Mouse (Mus musculus) layer of hippocampus, postnatal 14 days (tissue): ENCODE data around the gene Ccdc184. TPM values are rescaled to one million over a fixed set of nuclear protein-coding genes. Genes with fewer than 3 reads are reported as not detected.
A peak's percentile ranks its signal among the peaks of the same experiment; 100 is the strongest.

ENCODE experiments used
- DNase-seq, 2 experiments: peaks; one replicate each; pipeline ENCODE4 v3.0.0; 2021 to 2022; ENCODE audit warnings: low spot score in 2 of 2, mixed read lengths in 1 of 2
- long read RNA-seq, 2 experiments: library from polyadenylated mRNA; stranded (forward); transcript quantifications; one replicate each; pipeline ENCODE4 v2.0.0; 2021
- total RNA-seq, 2 experiments: library from RNA; stranded (reverse); gene quantifications; 2 replicates each; pipeline ENCODE4 v1.2.3; 2021

Ccdc184 gene
- 10 to 100 TPM; 18.2 to 18.7 TPM for total RNA-seq
- long read RNA-seq, experiment 1, transcript Ccdc184-201 (1 exons, 2,977 nt), result major isoform, 38 of 38 reads
- long read RNA-seq, experiment 1, partial matches to known transcripts, result 0 of 38 reads
- long read RNA-seq, experiment 1, other reads (novel, unspliced or antisense), result 0 of 38 reads
- long read RNA-seq, experiment 2, transcript Ccdc184-201 (1 exons, 2,977 nt), result major isoform, 41 of 41 reads
- long read RNA-seq, experiment 2, partial matches to known transcripts, result 0 of 41 reads
- long read RNA-seq, experiment 2, other reads (novel, unspliced or antisense), result 0 of 41 reads

GRCm38 (mm10) chr15:98166963-98167644 is at the start of gene Ccdc184:
Gene Ccdc184 (plus strand): TSS chr15:98167158.
- peak in 1 of 2 experiments; percentile 36 for DNase-seq

DNA sequence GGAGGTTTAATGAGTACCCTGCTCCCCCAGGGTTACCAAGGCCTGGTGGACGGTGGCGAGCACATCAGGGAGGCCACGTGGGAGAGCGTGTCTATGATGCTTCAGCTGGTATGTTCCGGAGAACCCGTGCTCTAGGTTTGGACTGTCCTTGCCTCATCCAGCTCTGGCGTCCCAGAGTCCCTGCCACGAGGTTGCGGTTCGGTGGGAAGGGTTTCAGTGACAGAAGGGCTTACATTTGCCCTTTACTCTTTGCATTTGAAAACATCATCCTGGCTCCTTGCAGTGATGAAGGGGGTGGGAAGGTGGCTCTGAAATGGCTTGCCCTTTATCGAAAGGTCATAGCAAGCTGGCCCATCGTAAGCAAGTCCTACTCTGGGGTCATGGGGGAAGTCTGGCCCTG is 47.6 kb upstream of the Ccdc184 start:
- no peak for DNase-seq

DNA sequence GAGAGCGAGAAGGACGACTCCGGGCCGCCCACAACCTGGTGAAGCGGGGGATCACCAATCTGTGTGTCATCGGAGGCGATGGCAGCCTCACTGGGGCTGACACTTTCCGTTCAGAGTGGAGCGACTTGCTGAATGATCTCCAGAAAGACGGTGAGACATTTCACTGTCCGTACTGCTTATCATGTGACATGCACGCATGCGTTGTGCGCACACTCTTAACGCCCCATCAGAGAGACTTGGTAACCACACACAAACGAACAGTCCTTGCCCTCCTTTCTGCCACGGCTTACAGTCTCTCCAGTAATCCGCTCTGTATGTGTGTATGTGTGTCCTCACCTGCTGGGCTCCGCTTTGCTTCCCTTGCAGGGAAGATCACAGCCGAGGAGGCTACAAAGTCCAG is 46.1 kb upstream of the Ccdc184 start:
- DNase-seq, result no peak

DNA sequence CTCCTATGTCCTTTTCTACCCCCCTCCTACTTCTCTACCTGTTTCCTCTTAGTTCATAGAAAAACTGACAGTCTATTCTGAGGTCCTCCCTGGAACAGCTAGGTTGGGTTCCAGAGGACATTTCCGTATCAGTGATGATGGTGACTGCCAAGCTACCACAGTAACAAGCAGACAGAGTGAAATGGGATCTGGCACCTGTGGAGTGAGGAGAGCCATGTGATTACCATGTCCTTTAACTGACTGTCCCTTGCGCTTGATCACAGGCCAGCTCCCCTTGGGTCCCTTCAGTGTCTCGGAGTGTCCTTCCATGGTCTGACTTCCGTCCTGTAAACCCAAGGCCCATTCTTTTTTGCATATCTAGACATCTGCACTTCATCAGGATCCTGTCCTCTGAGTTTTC is 36.0 kb upstream of the Ccdc184 start:
- DNase-seq, result no peak

GRCm38 (mm10) chr15:98131451-98131850 is 35.5 kb upstream of the Ccdc184 start:
- no peak for DNase-seq

DNA sequence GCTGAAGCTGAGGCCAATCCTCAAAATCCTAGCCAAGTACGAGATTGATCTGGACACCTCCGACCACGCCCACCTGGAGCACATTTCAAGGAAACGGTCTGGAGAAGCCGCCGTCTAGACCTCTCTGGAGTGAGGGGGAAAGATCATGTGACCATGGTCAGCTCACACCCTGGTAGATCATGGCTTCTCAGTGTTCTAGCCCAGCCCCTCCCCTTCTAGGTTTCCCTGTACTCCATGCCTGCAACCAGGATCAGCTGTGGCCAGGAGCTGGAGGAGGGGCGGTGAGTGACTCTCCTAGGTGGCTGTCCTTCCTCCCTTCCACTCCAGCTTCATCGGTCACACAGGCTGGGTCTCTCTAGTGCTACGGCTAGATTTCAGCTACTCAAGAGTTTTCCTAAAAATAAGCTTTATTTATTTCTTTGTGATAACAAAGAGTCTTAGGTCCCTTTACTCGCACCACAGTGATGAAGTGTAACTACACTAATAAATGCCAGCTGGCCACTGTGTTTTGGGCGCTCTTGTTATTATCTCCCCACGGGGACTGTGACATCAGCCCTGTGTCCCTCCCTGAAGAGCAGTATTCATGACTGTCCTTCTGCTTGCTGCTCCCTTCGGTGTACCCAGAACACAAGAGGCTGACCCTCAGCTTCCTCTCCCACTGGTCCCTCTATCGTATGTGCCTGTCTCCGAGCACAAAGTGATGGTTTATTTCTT is 34.9 kb upstream of the Ccdc184 start:
- DNase-seq, result no peak

DNA sequence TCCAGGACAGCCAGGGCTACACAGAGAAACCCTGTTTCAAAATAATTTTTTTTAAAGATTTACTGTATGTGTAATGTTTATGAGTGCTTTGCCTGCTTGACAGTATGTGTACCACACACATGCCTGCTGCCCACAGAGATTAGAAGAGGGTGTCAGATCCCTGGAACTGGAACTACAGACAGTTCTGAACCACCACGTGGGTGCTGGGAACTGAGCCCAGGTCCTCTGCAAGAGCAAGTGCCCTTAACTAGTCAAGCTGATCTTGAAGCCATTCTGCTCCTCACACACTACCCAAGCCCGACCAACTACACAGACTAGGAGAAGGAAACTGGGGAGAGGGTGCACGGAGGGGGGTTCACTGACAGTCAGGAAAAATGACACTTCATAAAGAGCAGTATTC is 33.5 kb upstream of the Ccdc184 start:
- DNase-seq, result peak in 1 of 2 experiments; percentile 24

- peak; percentile 44 to 76 for DNase-seq
Measured at GRCm38 (mm10) chr15:98134034-98134433, 32.9 kb upstream of the Ccdc184 start.

- peak in 1 of 2 experiments; percentile 67 for DNase-seq
Measured at GRCm38 (mm10) chr15:98134666-98135065, 32.3 kb upstream of the Ccdc184 start.

DNA sequence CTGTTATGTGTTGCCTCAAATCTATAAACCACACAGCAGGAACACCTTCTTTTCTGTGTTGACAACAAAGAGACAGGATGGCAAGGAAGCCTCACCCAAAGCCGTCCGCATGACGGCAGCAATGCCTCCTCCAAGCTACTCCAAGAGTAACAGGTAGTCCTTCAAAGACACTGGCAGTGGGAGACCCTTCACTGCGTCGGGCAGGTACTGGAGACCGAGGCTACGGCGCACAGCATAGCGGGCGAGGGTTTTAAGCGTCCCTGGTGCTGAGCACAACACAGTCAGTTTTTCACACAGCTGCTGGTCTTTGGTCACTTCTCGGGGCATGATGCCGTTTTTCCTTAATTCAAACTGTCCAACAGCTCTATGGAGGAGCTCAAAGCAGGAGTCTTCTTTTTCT is 31.3 kb upstream of the Ccdc184 start:
- no peak for DNase-seq

GRCm38 (mm10) chr15:98136871-98137270 is 30.1 kb upstream of the Ccdc184 start:
- DNase-seq, result no peak

DNA sequence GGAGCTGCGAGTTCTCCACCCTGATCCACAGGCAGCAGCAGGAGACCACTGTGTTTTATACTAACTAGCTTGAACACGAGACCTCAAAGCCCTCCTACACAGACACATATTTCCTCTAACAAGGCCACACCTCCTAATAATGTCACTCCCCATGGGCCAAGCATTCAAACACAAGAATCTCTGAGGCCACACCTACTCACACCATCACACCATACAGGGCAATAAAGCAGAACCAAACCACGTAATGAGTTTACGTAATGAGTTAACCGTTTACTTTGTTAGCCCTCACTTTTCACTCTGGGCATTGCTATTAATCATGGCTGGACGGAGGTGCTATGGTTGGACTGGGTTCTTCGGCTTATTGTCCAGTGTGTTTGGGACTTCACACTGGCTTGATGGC is 27.2 kb upstream of the Ccdc184 start:
- DNase-seq, result no peak

- DNase-seq, result no peak
Measured at GRCm38 (mm10) chr15:98140809-98141208, 26.1 kb upstream of the Ccdc184 start.

- DNase-seq, result peak in 1 of 2 experiments; percentile 46
Measured at GRCm38 (mm10) chr15:98142515-98142914, 24.4 kb upstream of the Ccdc184 start.

- DNase-seq, result no peak
Measured at GRCm38 (mm10) chr15:98144861-98145507, 22.0 kb upstream of the Ccdc184 start.

- peak; percentile 90 to 96 for DNase-seq
Measured at GRCm38 (mm10) chr15:98145559-98146181, 21.3 kb upstream of the Ccdc184 start.

DNA sequence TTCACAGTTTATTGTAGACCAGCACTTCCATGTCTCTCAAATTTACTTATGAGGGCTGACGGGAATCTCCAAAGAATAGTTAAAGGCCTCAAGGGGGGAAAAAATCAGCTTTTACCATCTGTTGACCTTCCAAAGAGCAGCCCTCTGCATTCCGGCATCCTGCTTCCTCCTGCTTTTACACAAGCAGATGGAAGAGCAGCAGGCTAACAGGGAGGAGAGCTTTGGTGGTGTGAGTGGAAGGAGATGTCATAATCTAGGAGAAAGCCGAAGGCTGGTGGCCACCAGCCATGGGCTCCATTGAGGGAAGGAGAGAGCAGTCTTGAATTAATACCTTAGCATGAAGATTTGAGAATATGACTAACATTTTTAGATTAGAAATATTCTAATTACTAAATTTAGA is 18.6 kb upstream of the Ccdc184 start:
- no peak for DNase-seq

GRCm38 (mm10) chr15:98149166-98149602 is 17.8 kb upstream of the Ccdc184 start:
- no peak for DNase-seq

DNA sequence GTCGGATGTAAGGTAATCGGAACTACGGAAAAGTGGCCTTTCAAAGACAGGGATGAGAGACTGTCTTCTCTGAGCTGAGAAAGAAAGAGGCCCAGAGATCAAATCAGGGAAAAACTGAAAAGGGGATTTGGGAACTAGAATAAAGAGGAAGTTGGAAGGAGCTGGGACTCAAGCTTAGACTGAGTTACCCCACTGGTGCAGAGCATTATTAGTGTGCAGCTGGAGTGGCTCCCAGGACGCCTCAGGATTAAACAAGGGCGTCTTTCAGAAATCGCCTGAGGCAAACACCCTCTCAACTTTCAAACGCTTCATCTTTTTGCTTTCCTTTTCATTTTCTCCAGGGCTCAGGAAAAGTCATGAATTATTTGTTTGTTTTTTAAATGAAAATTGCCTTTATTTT is 14.0 kb upstream of the Ccdc184 start:
- no peak for DNase-seq

DNA sequence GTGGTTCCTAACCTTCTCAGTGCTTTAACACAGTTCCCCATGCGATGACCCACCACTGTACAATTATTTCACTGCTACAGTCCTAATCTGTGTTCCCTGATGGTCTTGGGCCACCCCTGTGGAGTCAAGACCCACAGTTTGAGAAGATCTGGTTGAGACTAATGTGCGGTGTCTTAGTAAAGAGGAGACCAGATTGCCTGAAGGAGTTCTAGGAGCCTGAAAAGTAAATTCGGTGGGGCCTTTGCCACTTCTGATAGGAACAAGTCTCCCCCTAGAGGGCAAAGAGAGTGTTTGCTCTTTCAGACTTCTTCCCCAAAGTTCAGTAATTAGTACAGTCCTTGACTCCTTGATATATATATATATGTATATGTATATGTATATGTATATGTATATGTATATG is 13.3 kb upstream of the Ccdc184 start:
- DNase-seq, result no peak

GRCm38 (mm10) chr15:98154146-98154545 is 12.8 kb upstream of the Ccdc184 start:
- no peak for DNase-seq
